ENCODE assay signal across 32 mouse cellular contexts in the genomic region with DNA sequence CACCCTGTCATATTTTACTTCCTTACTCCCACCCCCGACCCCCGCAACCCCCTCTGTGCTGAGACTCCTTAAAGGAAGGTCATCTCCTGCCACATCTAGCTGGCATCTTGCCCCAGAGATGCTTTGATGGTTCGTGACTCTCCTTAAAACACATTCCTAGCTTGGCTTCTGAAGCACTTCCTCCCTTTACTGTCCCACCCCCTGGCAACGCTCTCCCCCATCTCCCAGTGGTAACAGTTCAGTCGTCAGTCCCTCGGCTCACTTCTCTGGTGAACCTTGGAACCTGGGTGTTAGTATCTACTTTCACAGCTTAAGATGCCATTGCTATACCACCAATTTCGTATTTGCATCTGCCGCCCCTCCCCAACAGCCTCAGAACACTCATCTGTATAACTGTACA. TPM values are rescaled to one million over a fixed set of nuclear protein-coding genes. Genes with fewer than 3 reads are reported as not detected.
DNase-seq lines count a peak whose midpoint lies in the region; ATAC-seq lines count a peak whose summit lies in the region.
"Had no signal": no experiment of that assay in that cellular context is flagged by ENCODE, and none has a peak within 500 bp of the region (broad histone marks: within the 10 kb centered on the region; RNA-seq: fewer than 3 reads in every experiment).

No protein-coding gene starts in this region.

- H3K27ac ChIP-seq in heart, embryonic 11.5 days (ENCODE audit: low read depth, low read length) = no peak overlapping the region
- H3K27ac ChIP-seq: embryonic facial prominence, embryonic 10.5 days; embryonic facial prominence, embryonic 15.5 days; forebrain, embryonic 12.5 days; heart, embryonic 13.5 days; hindbrain, embryonic 14.5 days; kidney, postnatal 0 days; layer of hippocampus, adult 2 months; left cerebral cortex, adult 2 months; limb, embryonic 12.5 days; liver, embryonic 15.5 days; midbrain, embryonic 12.5 days; neural tube, embryonic 12.5 days had no signal

- 77% methylated on average over 8 of the region's 8 CpGs for WGBS in heart, embryonic 11.5 days (ENCODE audit: insufficient replicate concordance)

- H3K36me3 ChIP-seq in heart, embryonic 11.5 days (ENCODE audit: control insufficient read depth, insufficient read depth, low read length) = no peaks in the 10 kb centered on the region
- H3K36me3 ChIP-seq: embryonic facial prominence, embryonic 10.5 days; embryonic facial prominence, embryonic 15.5 days; forebrain, embryonic 12.5 days; limb, embryonic 12.5 days; liver, embryonic 15.5 days; midbrain, embryonic 12.5 days; neural tube, embryonic 12.5 days had no signal

- peaks cover 10% of the 10 kb centered on the region for H3K27me3 ChIP-seq in heart, embryonic 11.5 days (ENCODE audit: control insufficient read depth, insufficient read depth, low read length)
- H3K27me3 ChIP-seq: CH12.LX; embryonic facial prominence, embryonic 15.5 days; forebrain, embryonic 12.5 days; limb, embryonic 12.5 days; midbrain, embryonic 12.5 days; neural tube, embryonic 12.5 days had no signal

- ATAC-seq in heart, embryonic 11.5 days (replicated peaks; ENCODE audit: insufficient number of reproducible peaks, low FRiP score, low TSS enrichment) = no peak
- ATAC-seq: activated CD4-positive, CD25-positive, alpha-beta regulatory T cell, adult 4 months; forebrain, postnatal 0 days had no signal

- no peak overlapping the region for H3K9ac ChIP-seq in heart, embryonic 11.5 days (ENCODE audit: low read depth, low read length)
- H3K9ac ChIP-seq: embryonic facial prominence, embryonic 15.5 days; forebrain, embryonic 12.5 days; forebrain, postnatal 0 days; heart, embryonic 13.5 days; hindbrain, embryonic 14.5 days; limb, embryonic 12.5 days; liver, embryonic 15.5 days; midbrain, embryonic 12.5 days; neural tube, embryonic 12.5 days had no signal

- peaks cover 2% of the 10 kb centered on the region; the same call in 1 of the 2 replicates for H3K4me1 ChIP-seq in heart, embryonic 11.5 days (ENCODE audit: control insufficient read depth, insufficient read depth, low read length)
- H3K4me1 ChIP-seq: liver, embryonic 15.5 days had no signal

- no peak overlapping the region for H3K4me3 ChIP-seq in heart, embryonic 11.5 days (ENCODE audit: low read depth, low read length)
- H3K4me3 ChIP-seq: embryonic facial prominence, embryonic 10.5 days; embryonic facial prominence, embryonic 15.5 days; forebrain, embryonic 12.5 days; heart, embryonic 13.5 days; layer of hippocampus, adult 2 months; left cerebral cortex, adult 2 months; limb, embryonic 12.5 days; liver, embryonic 15.5 days; megakaryocyte, embryonic 14.5 days; midbrain, embryonic 12.5 days; myocyte; neural tube, embryonic 12.5 days had no signal

- no peaks in the 10 kb centered on the region for H3K9me3 ChIP-seq in heart, embryonic 11.5 days (replicated peaks; ENCODE audit: control insufficient read depth, low read length)
- H3K9me3 ChIP-seq: embryonic facial prominence, embryonic 10.5 days; embryonic facial prominence, embryonic 15.5 days; forebrain, embryonic 12.5 days; heart, embryonic 13.5 days; limb, embryonic 12.5 days; liver, embryonic 15.5 days; megakaryocyte, embryonic 14.5 days; midbrain, embryonic 12.5 days; neural tube, embryonic 12.5 days had no signal

- DNase-seq in heart, postnatal 4 days = peak; percentile 13
- peak; percentile 34 to 35 for DNase-seq in kidney, postnatal 25 days
- DNase-seq in kidney, adult 9 months = no peak
- DNase-seq in lung, postnatal 10 days = peak; percentile 40
- peak; percentile 42 for DNase-seq in lung, postnatal 36 days
- DNase-seq in urinary bladder, postnatal 10 days (ENCODE audit: low spot score) = no peak
- DNase-seq: adrenal gland, adult 2 months; adrenal gland, postnatal 36 days; cerebellum, adult 8-10 months; cerebellum, postnatal 25 days; forebrain, postnatal 0 days; gastrocnemius, postnatal 10 days; right cerebral cortex, adult 18-20 months; spleen, adult 18-20 months; thymus, postnatal 14 days had no signal

- H3K4me2 ChIP-seq in heart, embryonic 11.5 days = no peak overlapping the region
- H3K4me2 ChIP-seq: embryonic facial prominence, embryonic 15.5 days; forebrain, embryonic 12.5 days; hindbrain, embryonic 14.5 days; limb, embryonic 12.5 days; liver, embryonic 15.5 days; midbrain, embryonic 12.5 days; neural tube, embryonic 12.5 days had no signal

RNA-seq across cellular contexts. Expression of gene Rhoj, which starts 3.8 kb away (rescaled TPM):
- total RNA-seq in heart, postnatal 4 days (2021) = 10 to 100 TPM; 42.7 to 43.7 TPM
- 33.3 and 39.1 TPM in 2 replicates for polyA plus RNA-seq in heart, embryonic 11.5 days (2014; fragmentation: Nextera tagmentation; extraction: Ambion mirVana)
- total RNA-seq: CH12.LX had no signal
- polyA plus RNA-seq: activated CD4-positive, CD25-positive, alpha-beta regulatory T cell, adult 4 months had no signal

Comparison
In these comparisons a context has a peak if more than half of its experiments do, and no peak if none do; other contexts are left out.
1. DNase-seq: peak in heart, postnatal 4 days (single experiment), kidney, postnatal 25 days (2 of 2), lung, postnatal 10 days (single experiment) and lung, postnatal 36 days (single experiment); none in kidney, adult 9 months (single experiment) and urinary bladder, postnatal 10 days (single experiment).